Mouse (Mus musculus) ES-E14 (cell line): ENCODE measurements at regions not wholly inside any gene's neighbourhood (a gene's known extent, or its start where the extent isn't known, plus 50 kb on each side); places are given as distances from the start of the nearest gene placed in this dataset.

Experiments used
- DNase-seq: peaks from one replicate; pipeline ENCODE4 v3.0.0-alpha.2; 2013; ENCODE audit warnings: low read depth, low spot score
- H3K27ac ChIP-seq: 2 replicates; pipeline ENCODE4 v1.5.1; 2012; ENCODE audit warnings: low read depth, mild to moderate bottlenecking, low read length, moderate library complexity, mixed read lengths; ENCODE audit not compliant: poor library complexity, insufficient read depth, severe bottlenecking
- H3K36me3 ChIP-seq: 2 replicates; pipeline ENCODE4 v1.6.1; 2012; ENCODE audit warnings: mild to moderate bottlenecking, low read length, moderate library complexity, mixed read lengths; ENCODE audit not compliant: control insufficient read depth, poor library complexity, insufficient read depth, severe bottlenecking
- H3K4me1 ChIP-seq, 2 experiments: fragments of 150-350 bp in 1 of 2; sonication (generic) in 1 of 2; 2 replicates each; pipeline ENCODE4 v1.6.1; 2012; ENCODE audit warnings: low read length in 2 of 2, mild to moderate bottlenecking in 1 of 2, mixed read lengths in 1 of 2; ENCODE audit not compliant: control insufficient read depth in 2 of 2, insufficient read depth in 2 of 2, poor library complexity in 1 of 2
- H3K4me3 ChIP-seq, 2 experiments: fragments of 150-350 bp in 1 of 2; sonication (generic) in 1 of 2; 2 replicates each; pipeline ENCODE4 v1.5.1; 2012; ENCODE audit warnings: low read length in 2 of 2, low read depth in 1 of 2, mild to moderate bottlenecking in 1 of 2, mixed read lengths in 1 of 2; ENCODE audit not compliant: insufficient read depth in 1 of 2, poor library complexity in 1 of 2, severe bottlenecking in 1 of 2
- H3K9ac ChIP-seq: 2 replicates; pipeline ENCODE4 v1.6.1; 2012; ENCODE audit warnings: low read depth, mild to moderate bottlenecking, low read length, mixed read lengths; ENCODE audit not compliant: poor library complexity, insufficient read depth, severe bottlenecking
- H3K9me3 ChIP-seq: fragments of 150-350 bp; sonication (generic); 2 replicates; pipeline ENCODE4 v1.6.1; 2012; ENCODE audit warnings: low read depth, mild to moderate bottlenecking, low read length; ENCODE audit not compliant: control insufficient read depth, insufficient read depth
- CHD2 ChIP-seq: IDR thresholded peaks from 2 replicates; pipeline ENCODE4 v1.6.1; 2014; ENCODE audit warnings: mild to moderate bottlenecking, low read depth, low read length, inconsistent platforms
- HCFC1 ChIP-seq: IDR thresholded peaks from 2 replicates; pipeline ENCODE4 v1.6.1; 2012; ENCODE audit warnings: low read length, inconsistent platforms, borderline replicate concordance; ENCODE audit not compliant: insufficient read depth
- MAFK ChIP-seq: IDR thresholded peaks from 2 replicates; pipeline ENCODE4 v1.6.1; 2014; ENCODE audit warnings: mild to moderate bottlenecking, low read depth, low read length, inconsistent platforms; ENCODE audit not compliant: insufficient read depth
- ZC3H11A ChIP-seq: IDR thresholded peaks from 2 replicates; pipeline ENCODE4 v1.6.1; 2012; ENCODE audit warnings: low read depth, mild to moderate bottlenecking, inconsistent platforms, low read length, borderline replicate concordance
- ZNF384 ChIP-seq: IDR thresholded peaks from 2 replicates; pipeline ENCODE4 v1.6.1; 2012; ENCODE audit warnings: low read depth, low read length, inconsistent platforms
- in situ Hi-C, 2 experiments: fragments of 600-800 bp; cut with MboI; formaldehyde crosslinking; loops; one replicate each; pipeline ENCODE4 v1.15.1; 2025; ENCODE audit warnings: low sequenced_read_pairs in 2 of 2, inconsistent platforms in 1 of 2; ENCODE audit not compliant: unreplicated experiment in 2 of 2

DNA sequence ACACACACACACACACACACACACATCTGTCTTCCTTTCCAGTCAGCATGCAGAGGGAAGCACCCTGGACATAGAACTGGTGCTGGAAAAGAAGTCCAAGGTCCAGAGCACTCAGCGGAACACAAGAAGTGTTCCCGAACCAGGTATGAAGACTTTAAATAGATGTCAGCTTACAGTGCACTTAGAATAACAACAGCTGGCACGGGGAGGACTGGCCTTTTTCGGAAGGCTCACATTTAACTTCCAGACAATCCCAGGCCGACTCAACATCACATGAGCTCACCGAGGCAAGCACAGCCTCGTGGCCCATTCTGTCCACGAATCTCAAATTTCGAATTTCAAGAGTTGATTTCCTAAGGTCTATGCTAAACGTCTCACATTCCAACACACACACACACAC is 70.9 kb upstream of the Slc25a33 start:
- Histone ChIP-seq H3K27ac (no peak overlapping the region), H3K9ac (no peak overlapping the region), H3K4me3 (no peak overlapping the region), H3K9me3 (no peaks in the 10 kb centered on the region), H3K36me3 (no peaks in the 10 kb centered on the region), H3K4me1 (no peaks in the 10 kb centered on the region)
- in situ Hi-C loops = no loop called here
- no peak for TF ChIP-seq ZNF384
- TF ChIP-seq MAFK = no peak
- TF ChIP-seq HCFC1 = no peak
- no peak for TF ChIP-seq ZC3H11A
- DNase-seq = no peak

GRCm38 (mm10) chr4:149843736-149844135 is 69.7 kb upstream of the Slc25a33 start:
- in situ Hi-C loops = no loop called here
- H3K4me3 ChIP-seq = no peak overlapping the region
- H3K4me1 ChIP-seq = no peaks in the 10 kb centered on the region
- no peak for DNase-seq
- H3K27ac ChIP-seq = no peak overlapping the region
- no peak overlapping the region for H3K9ac ChIP-seq
- TF ChIP-seq HCFC1 (no peak), MAFK (no peak), ZNF384 (no peak), ZC3H11A (no peak), CHD2 (no peak)
- no peaks in the 10 kb centered on the region for H3K36me3 ChIP-seq
- H3K9me3 ChIP-seq = no peaks in the 10 kb centered on the region

GRCm38 (mm10) chr4:149842906-149843305 is 68.8 kb upstream of the Slc25a33 start:
- in situ Hi-C loops = no loop called here
- Histone ChIP-seq H3K9me3 (no peaks in the 10 kb centered on the region), H3K36me3 (no peaks in the 10 kb centered on the region), H3K4me3 (no peak overlapping the region), H3K4me1 (no peaks in the 10 kb centered on the region), H3K27ac (no peak overlapping the region), H3K9ac (no peak overlapping the region)
- TF ChIP-seq CHD2 (no peak), ZC3H11A (no peak), HCFC1 (no peak), ZNF384 (no peak), MAFK (no peak)
- DNase-seq = no peak

GRCm38 (mm10) chr4:149841856-149842255 is 67.8 kb upstream of the Slc25a33 start:
- H3K9ac ChIP-seq = no peak overlapping the region
- no peaks in the 10 kb centered on the region for H3K4me1 ChIP-seq
- H3K4me3 ChIP-seq = no peak overlapping the region
- no peaks in the 10 kb centered on the region for H3K36me3 ChIP-seq
- peak; percentile 82 for DNase-seq
- H3K9me3 ChIP-seq = no peaks in the 10 kb centered on the region
- no peak overlapping the region for H3K27ac ChIP-seq
- in situ Hi-C loops = no loop called here
- no peak; the same call in 1 of the 2 replicates for TF ChIP-seq ZC3H11A
- no peak for TF ChIP-seq MAFK
- no peak for TF ChIP-seq HCFC1
- TF ChIP-seq CHD2 = no peak
- TF ChIP-seq ZNF384 = no peak

DNA sequence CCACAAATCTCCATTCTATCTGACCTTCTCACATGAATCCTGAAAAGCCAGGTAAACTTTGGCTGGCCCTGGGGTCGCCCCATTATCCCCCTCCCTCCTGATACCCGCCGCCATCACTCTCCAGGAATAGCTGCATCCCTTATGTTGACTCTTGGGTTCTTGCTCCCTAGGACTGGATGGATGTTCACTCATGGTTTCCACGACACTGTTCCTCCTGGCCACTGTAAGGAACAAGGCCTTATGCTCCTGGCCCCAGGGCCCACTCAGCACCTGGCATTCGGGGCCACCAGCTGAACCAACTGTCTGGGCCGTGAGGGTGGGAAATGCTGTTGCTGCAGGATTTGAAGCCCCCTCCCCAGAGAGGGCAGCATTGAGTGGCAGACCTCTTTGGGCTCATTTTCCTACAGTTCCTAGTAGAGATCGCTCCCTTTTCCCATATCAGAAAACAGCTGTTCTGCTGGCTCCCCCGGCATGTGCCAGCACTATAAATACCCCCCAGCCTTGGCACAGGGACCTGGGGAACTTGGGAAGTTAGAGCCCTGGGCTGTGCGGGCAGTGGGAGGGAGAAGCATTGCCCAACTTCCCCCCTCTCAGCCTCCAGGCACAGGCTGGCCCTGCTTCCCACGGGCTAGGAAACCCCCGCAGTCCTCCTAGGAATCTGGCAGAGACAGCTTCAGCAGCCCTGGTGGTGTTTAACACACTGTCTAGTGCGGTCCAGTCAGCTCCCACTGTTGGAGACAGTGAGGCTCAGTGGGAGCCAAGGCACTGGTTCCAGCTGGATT is 66.6 kb upstream of the Slc25a33 start:
- no peaks in the 10 kb centered on the region for H3K4me1 ChIP-seq
- no peak overlapping the region for H3K27ac ChIP-seq
- no peak overlapping the region for H3K9ac ChIP-seq

More for the DNA sequence above, 66.6 kb upstream of the Slc25a33 start:
- Histone ChIP-seq H3K9me3 (no peaks in the 10 kb centered on the region), H3K4me3 (no peak overlapping the region), H3K36me3 (no peaks in the 10 kb centered on the region)
- no peak for TF ChIP-seq ZNF384
- no peak for TF ChIP-seq HCFC1
- no peak for TF ChIP-seq ZC3H11A
- no peak for TF ChIP-seq MAFK
- TF ChIP-seq CHD2 = no peak
- in situ Hi-C loops = no loop called here
- no peak for DNase-seq
